Mouse (Mus musculus) embryonic facial prominence, embryonic 15.5 days (tissue): ENCODE measurements at regions not wholly inside any gene's neighbourhood (a gene's known extent, or its start where the extent isn't known, plus 50 kb on each side); places are given as distances from the start of the nearest gene placed in this dataset.

Experiments
- ATAC-seq: fragments of 200-750 bp; cut with Nextera tagmentation; 2 replicates; pipeline ENCODE4 v1.8.0; 2017; ENCODE audit warnings: low read depth, moderate TSS enrichment; ENCODE audit not compliant: insufficient number of reproducible peaks, low FRiP score, low TSS enrichment
- H3K27ac ChIP-seq: fragments of 300-500 bp; sonication (generic); replicated peaks from 2 replicates; pipeline ENCODE4 v1.5.1; 2015; ENCODE audit warnings: mild to moderate bottlenecking, inconsistent platforms
- H3K27me3 ChIP-seq: fragments of 300-500 bp; sonication (generic); 2 replicates; pipeline ENCODE4 v1.6.1; 2015; ENCODE audit warnings: inconsistent platforms
- H3K36me3 ChIP-seq: fragments of 300-500 bp; sonication (generic); 2 replicates; pipeline ENCODE4 v1.6.1; 2015; ENCODE audit warnings: mild to moderate bottlenecking, inconsistent platforms
- H3K4me1 ChIP-seq: fragments of 300-500 bp; sonication (generic); 2 replicates; pipeline ENCODE4 v1.6.1; 2015; ENCODE audit warnings: inconsistent platforms
- H3K4me2 ChIP-seq: fragments of 300-500 bp; sonication (generic); replicated peaks from 2 replicates; pipeline ENCODE4 v1.6.1; 2015; ENCODE audit warnings: mild to moderate bottlenecking, inconsistent platforms
- H3K4me3 ChIP-seq: fragments of 300-500 bp; sonication (generic); replicated peaks from 2 replicates; pipeline ENCODE4 v1.5.1; 2015; ENCODE audit warnings: mild to moderate bottlenecking, inconsistent platforms
- H3K9ac ChIP-seq: fragments of 300-500 bp; sonication (generic); 2 replicates; pipeline ENCODE4 v1.6.1; 2015; ENCODE audit warnings: inconsistent platforms
- H3K9me3 ChIP-seq: fragments of 300-500 bp; sonication (generic); replicated peaks from 2 replicates; pipeline ENCODE4 v1.6.1; 2016; ENCODE audit warnings: inconsistent platforms
- WGBS: fragments of 180-500 bp; shearing (Covaris S2); methylation state at CpG from one replicate; pipeline ENCODE4 v1.1.7; 2015; 5-methylcytosine and 5-hydroxymethylcytosine counted together

DNA sequence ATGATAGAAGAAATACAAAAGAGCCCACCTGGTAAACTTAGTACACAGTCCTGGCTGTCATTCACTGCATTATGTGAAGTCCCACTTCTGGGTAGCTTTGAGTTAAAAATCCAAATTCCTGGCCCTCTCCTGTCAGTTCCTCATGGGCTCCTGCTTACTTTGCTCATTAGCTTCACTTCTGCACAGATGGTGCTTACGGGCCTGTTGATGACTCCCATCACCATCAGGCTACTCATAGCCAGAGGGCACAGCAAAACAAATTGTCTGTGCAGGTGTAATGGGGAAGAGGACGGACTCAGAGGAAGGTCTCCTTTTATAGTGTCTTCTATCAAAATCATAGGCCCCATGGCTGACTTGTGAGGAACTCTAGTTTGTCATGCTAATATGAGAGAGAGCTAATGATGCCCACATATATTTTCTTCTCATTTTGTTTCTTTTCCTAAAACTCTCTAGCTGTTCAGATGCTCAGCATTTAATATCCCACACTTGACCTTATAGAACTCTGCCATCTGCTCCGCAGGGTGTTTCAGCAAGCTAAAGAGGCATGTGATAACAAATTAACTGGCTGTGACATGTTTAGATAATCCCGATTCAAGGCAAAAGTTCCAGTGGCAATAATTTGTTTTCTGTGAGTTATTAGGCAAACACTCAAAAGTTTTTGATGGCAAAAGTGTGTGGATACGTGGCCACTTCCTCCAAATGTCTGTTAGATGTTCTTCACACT, 536.5 kb upstream of the Slit2 start:
- H3K9ac ChIP-seq: no peak overlapping the region
- ATAC-seq: no peak
- H3K4me1 ChIP-seq: no peaks in the 10 kb centered on the region
- no peak overlapping the region for H3K4me2 ChIP-seq
- no peak overlapping the region for H3K4me3 ChIP-seq
- H3K9me3 ChIP-seq: no peaks in the 10 kb centered on the region
- H3K27me3 ChIP-seq: no peaks in the 10 kb centered on the region
- H3K36me3 ChIP-seq: no peaks in the 10 kb centered on the region
- no peak overlapping the region for H3K27ac ChIP-seq
- WGBS: 66% methylated on average over 5 of the region's 5 CpGs

DNA sequence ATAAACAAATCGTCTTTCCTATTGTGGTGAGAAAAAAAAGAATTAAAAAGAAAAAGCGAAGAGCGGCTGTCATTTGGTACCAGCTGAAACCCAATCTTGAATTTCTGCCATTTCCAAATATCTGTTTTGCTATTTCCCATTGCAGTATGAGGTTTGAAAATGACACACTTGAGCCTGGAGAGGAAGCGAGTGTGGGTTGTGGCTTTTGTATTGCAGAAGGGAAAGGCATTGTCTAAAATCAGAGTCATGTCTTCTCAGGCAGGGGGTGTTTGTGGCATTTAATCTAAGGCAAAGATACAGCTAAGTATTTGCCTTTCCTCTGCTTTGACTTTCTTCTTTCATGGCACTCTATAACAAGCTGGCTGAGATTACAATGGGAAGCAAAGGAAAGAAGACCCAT, 518.1 kb upstream of the Slit2 start:
- Histone ChIP-seq H3K27me3 (no peaks in the 10 kb centered on the region), H3K9me3 (no peaks in the 10 kb centered on the region), H3K4me3 (no peak overlapping the region), H3K4me2 (no peak overlapping the region), H3K27ac (no peak overlapping the region), H3K36me3 (no peaks in the 10 kb centered on the region), H3K4me1 (no peaks in the 10 kb centered on the region), H3K9ac (no peak overlapping the region)
- ATAC-seq: no peak
- 80% methylated on average over 4 of the region's 4 CpGs for WGBS

- Histone ChIP-seq H3K4me1 (no peaks in the 10 kb centered on the region), H3K4me2 (no peak overlapping the region), H3K9me3 (no peaks in the 10 kb centered on the region), H3K36me3 (no peaks in the 10 kb centered on the region), H3K4me3 (no peak overlapping the region), H3K27ac (no peak overlapping the region), H3K27me3 (no peaks in the 10 kb centered on the region), H3K9ac (no peak overlapping the region)
- 46% methylated on average over 5 of the region's 5 CpGs for WGBS
- ATAC-seq: no peak
Measured at GRCm38 (mm10) chr5:47469394-47469793, 513.5 kb upstream of the Slit2 start.

DNA sequence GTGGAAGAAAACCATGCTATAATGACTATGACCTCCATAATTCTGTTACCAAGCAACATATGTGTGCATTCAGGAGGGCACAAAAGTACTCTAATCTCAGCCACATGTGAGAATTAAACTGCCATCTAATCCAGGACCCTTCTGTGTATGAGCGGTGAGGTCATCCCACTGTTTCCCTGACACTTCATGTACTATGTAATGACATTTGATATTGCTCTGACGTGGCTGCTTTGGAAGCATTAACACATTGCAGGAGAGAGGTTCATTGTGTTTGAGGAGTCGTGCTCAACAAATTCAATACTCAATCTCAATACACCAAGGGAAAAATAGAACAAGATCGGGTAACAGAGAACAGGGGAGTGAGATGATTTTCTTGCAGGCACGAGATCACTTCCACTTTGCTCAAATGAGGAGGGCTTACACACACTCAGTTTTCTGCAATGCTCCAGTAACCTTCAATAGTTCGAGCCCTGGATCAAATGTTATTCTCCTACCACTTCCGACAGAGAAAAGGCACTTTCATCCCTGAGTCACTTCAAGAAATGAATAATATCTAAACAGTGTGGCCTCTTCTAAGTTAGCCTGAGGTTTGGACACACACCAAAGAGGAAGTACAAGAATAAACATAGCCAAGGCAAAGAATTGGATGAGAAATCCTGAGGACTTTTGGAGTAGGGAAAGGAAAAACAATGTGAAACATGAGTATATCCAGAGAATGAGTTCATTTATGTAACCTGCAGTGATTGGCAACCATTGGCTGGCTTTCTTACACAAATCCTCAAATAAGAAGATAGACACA, 510.7 kb upstream of the Slit2 start:
- no peaks in the 10 kb centered on the region for H3K36me3 ChIP-seq
- no peaks in the 10 kb centered on the region for H3K4me1 ChIP-seq
- H3K4me3 ChIP-seq: no peak overlapping the region
- no peak overlapping the region for H3K27ac ChIP-seq
- H3K4me2 ChIP-seq: no peak overlapping the region
- WGBS: 37% methylated on average over 7 of the region's 7 CpGs
- H3K27me3 ChIP-seq: no peaks in the 10 kb centered on the region
- no peaks in the 10 kb centered on the region for H3K9me3 ChIP-seq
- no peak overlapping the region for H3K9ac ChIP-seq
- ATAC-seq: peak; percentile 72; the same call in 1 of the 2 replicates

DNA sequence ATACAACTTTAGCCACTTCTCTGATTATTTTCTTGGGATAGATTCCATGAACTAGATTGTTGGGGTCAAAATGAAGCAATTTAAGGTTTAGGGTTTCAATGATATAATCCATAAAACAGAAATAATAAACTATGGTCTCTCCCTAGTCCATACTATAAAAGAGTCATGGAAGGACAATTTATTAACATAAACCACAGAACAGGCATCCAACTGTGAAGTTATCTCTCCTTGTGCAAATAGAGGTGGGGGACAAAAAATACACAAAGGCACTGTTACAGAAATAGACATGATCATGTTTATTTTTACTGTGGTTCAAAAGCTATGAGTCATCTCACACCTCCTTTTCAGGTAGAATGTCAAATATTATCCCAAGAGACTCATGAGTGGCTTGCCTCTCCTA, 503.0 kb upstream of the Slit2 start:
- no peak for ATAC-seq
- no peak overlapping the region for H3K27ac ChIP-seq
- no peak overlapping the region for H3K4me3 ChIP-seq

DNA sequence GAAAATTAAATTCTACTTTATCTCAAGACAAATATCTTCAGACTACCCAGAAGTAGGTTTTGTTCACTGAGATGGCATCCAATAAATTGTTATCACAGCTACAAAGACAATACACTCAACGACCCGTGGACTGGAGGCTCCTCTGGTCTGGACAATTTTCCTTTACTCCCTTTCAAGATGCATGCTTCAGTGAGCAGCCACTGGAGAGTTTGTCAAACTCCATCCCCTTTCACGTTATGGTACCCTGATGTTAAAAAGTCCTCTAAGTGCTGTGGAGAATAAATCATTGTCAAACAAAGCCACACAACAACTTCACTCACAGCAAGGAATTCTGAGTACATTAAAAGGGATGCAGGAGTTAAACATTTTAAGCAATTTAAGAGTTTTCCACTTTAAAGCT, 486.7 kb upstream of the Slit2 start:
- ATAC-seq: no peak
- no peak overlapping the region for H3K9ac ChIP-seq
- 50% methylated on average over 3 of the region's 3 CpGs for WGBS
- no peaks in the 10 kb centered on the region for H3K27me3 ChIP-seq
- H3K36me3 ChIP-seq: no peaks in the 10 kb centered on the region
- no peak overlapping the region for H3K4me3 ChIP-seq
- H3K9me3 ChIP-seq: no peaks in the 10 kb centered on the region
- H3K4me1 ChIP-seq: no peaks in the 10 kb centered on the region
- no peak overlapping the region for H3K4me2 ChIP-seq
- no peak overlapping the region for H3K27ac ChIP-seq

More for the DNA sequence above, 503.0 kb upstream of the Slit2 start:
- Histone ChIP-seq H3K9ac (no peak overlapping the region), H3K9me3 (no peaks in the 10 kb centered on the region), H3K36me3 (no peaks in the 10 kb centered on the region), H3K4me1 (no peaks in the 10 kb centered on the region), H3K27me3 (no peaks in the 10 kb centered on the region), H3K4me2 (no peak overlapping the region)

DNA sequence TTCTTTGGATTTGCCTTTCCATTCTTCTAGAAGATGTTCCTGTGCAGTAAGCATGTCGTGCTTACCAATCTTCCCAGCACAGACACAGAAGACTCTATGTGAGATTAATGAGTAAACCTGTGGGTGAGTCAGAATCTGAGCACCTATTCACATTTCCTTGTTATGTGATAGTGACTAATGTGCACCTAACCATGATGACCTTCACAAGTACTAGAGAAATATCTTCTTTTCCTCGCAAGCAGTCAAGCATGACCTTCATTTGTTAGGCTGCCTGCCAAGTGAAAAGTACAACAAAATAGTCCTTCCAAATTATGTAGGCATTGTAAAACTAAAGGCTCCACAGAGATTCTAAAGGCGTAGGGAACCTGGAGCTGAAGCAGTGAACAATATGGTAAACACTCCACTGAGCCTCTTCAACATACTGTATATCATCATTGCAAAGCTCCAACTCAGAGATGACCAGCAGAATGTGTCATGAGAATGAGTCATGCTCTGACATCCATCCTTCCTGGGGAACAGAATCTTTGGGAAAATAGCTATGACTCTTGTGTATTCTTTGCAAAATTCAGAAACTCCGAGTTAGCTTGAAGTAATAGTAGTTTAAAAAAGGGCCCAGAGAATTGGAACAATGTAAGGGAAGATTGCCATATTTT, 480.0 kb upstream of the Slit2 start:
- H3K9ac ChIP-seq: no peak overlapping the region
- H3K4me1 ChIP-seq: no peaks in the 10 kb centered on the region
- H3K9me3 ChIP-seq: no peaks in the 10 kb centered on the region
- WGBS: 82% methylated on average over 4 of the region's 4 CpGs
- no peak overlapping the region for H3K4me3 ChIP-seq
- H3K4me2 ChIP-seq: no peak overlapping the region
- H3K36me3 ChIP-seq: no peaks in the 10 kb centered on the region
- ATAC-seq: no peak
- no peak overlapping the region for H3K27ac ChIP-seq
- H3K27me3 ChIP-seq: no peaks in the 10 kb centered on the region

- H3K4me1 ChIP-seq: no peaks in the 10 kb centered on the region
- WGBS: 69% methylated on average over 4 of the region's 4 CpGs
- ATAC-seq: no peak
- H3K9me3 ChIP-seq: no peaks in the 10 kb centered on the region
- no peaks in the 10 kb centered on the region for H3K27me3 ChIP-seq
- no peak overlapping the region for H3K9ac ChIP-seq
- H3K27ac ChIP-seq: no peak overlapping the region
- H3K4me2 ChIP-seq: no peak overlapping the region
- no peak overlapping the region for H3K4me3 ChIP-seq
- no peaks in the 10 kb centered on the region for H3K36me3 ChIP-seq
Measured at GRCm38 (mm10) chr5:47508689-47509301, 474.1 kb upstream of the Slit2 start.

GRCm38 (mm10) chr5:47522161-47522942, 460.6 kb upstream of the Slit2 start:
- Histone ChIP-seq H3K27me3 (no peaks in the 10 kb centered on the region), H3K4me1 (no peaks in the 10 kb centered on the region), H3K27ac (no peak overlapping the region), H3K36me3 (no peaks in the 10 kb centered on the region), H3K4me3 (no peak overlapping the region), H3K9ac (no peak overlapping the region), H3K4me2 (no peak overlapping the region), H3K9me3 (no peaks in the 10 kb centered on the region)
- no peak for ATAC-seq
- 78% methylated on average over 4 of the region's 4 CpGs for WGBS

- H3K27me3 ChIP-seq: no peaks in the 10 kb centered on the region
- ATAC-seq: no peak
- no peak overlapping the region for H3K4me2 ChIP-seq
- no peaks in the 10 kb centered on the region for H3K36me3 ChIP-seq
- no peak overlapping the region for H3K27ac ChIP-seq
- no peak overlapping the region for H3K9ac ChIP-seq
- WGBS: 92% methylated on average over 7 of the region's 7 CpGs
- H3K4me1 ChIP-seq: no peaks in the 10 kb centered on the region
- H3K4me3 ChIP-seq: no peak overlapping the region
- no peaks in the 10 kb centered on the region for H3K9me3 ChIP-seq
Measured at GRCm38 (mm10) chr5:47528671-47529070, 454.3 kb upstream of the Slit2 start.

GRCm38 (mm10) chr5:47537532-47537931, 445.4 kb upstream of the Slit2 start:
- H3K27me3 ChIP-seq: no peaks in the 10 kb centered on the region
- no peak overlapping the region for H3K4me3 ChIP-seq
- no peaks in the 10 kb centered on the region for H3K9me3 ChIP-seq
- no peaks in the 10 kb centered on the region for H3K4me1 ChIP-seq
- no peak overlapping the region for H3K27ac ChIP-seq
- H3K9ac ChIP-seq: no peak overlapping the region
- no peaks in the 10 kb centered on the region for H3K36me3 ChIP-seq
- no peak for ATAC-seq
- H3K4me2 ChIP-seq: no peak overlapping the region
